Mouse (Mus musculus) macrophage (primary cell): ENCODE data around the gene Slc22a23. TPM values are rescaled to one million over a fixed set of nuclear protein-coding genes. Genes with fewer than 3 reads are reported as not detected.

Source experiments
- H3K27ac ChIP-seq: fragments of 350-480 bp; formaldehyde crosslinking; 2 replicates; pipeline ENCODE4 v1.9.0; 2021
- H3K36me3 ChIP-seq: fragments of 350-480 bp; formaldehyde crosslinking; 2 replicates; pipeline ENCODE4 v1.9.0; 2021; ENCODE audit errors: inconsistent target
- H3K4me3 ChIP-seq: fragments of 350-480 bp; formaldehyde crosslinking; 2 replicates; pipeline ENCODE4 v1.9.0; 2021; ENCODE audit errors: inconsistent target
- H3K79me2 ChIP-seq: fragments of 350-480 bp; formaldehyde crosslinking; 2 replicates; pipeline ENCODE4 v1.9.0; 2021; ENCODE audit errors: inconsistent target
- WGBS: methylation state at CpG from one replicate; pipeline ENCODE4 v1.1.7; 2026; ENCODE audit warnings: inconsistent platforms; ENCODE audit not compliant: missing documents; 5-methylcytosine and 5-hydroxymethylcytosine counted together
- polyA plus RNA-seq: library from polyadenylated mRNA; stranded (reverse); fragments of 250-400 nt; gene quantifications from 3 replicates; pipeline ENCODE4 v1.2.4, GENCODE M21; 2018; ENCODE audit warnings: inconsistent platforms

Gene Slc22a23
- polyA plus RNA-seq, 1 experiment from 2014 or later: 0.16 TPM

GRCm38 (mm10) chr13:34323361-34323760, 21.6 kb downstream of the Slc22a23 start:
- Histone ChIP-seq H3K36me3 (no peaks in the 10 kb centered on the region), H3K79me2 (no peaks in the 10 kb centered on the region), H3K27ac (no peak overlapping the region), H3K4me3 (no peak overlapping the region)
- 100% methylated on average over 2 of the region's 2 CpGs for WGBS

GRCm38 (mm10) chr13:34320482-34320881, 24.5 kb downstream of the Slc22a23 start:
- 91% methylated on average over 4 of the region's 4 CpGs for WGBS
- H3K79me2 ChIP-seq: no peaks in the 10 kb centered on the region
- no peaks in the 10 kb centered on the region for H3K36me3 ChIP-seq

GRCm38 (mm10) chr13:34317051-34317450, 27.9 kb downstream of the Slc22a23 start:
- Histone ChIP-seq H3K36me3 (no peaks in the 10 kb centered on the region), H3K79me2 (no peaks in the 10 kb centered on the region), H3K27ac (no peak overlapping the region), H3K4me3 (no peak overlapping the region)
- 92% methylated on average over 4 of the region's 4 CpGs for WGBS

More at GRCm38 (mm10) chr13:34320482-34320881, 24.5 kb downstream of the Slc22a23 start:
- Histone ChIP-seq H3K4me3 (no peak overlapping the region), H3K27ac (no peak overlapping the region)

- 86% methylated on average over 6 of the region's 6 CpGs for WGBS
- Histone ChIP-seq H3K79me2 (no peaks in the 10 kb centered on the region), H3K4me3 (no peak overlapping the region), H3K27ac (no peak overlapping the region), H3K36me3 (no peaks in the 10 kb centered on the region)
Measured at GRCm38 (mm10) chr13:34316511-34316910, 28.5 kb downstream of the Slc22a23 start.

- Histone ChIP-seq H3K4me3 (no peak overlapping the region), H3K36me3 (no peaks in the 10 kb centered on the region), H3K79me2 (no peaks in the 10 kb centered on the region), H3K27ac (no peak overlapping the region)
- 92% methylated on average over 4 of the region's 4 CpGs for WGBS
Measured at GRCm38 (mm10) chr13:34313033-34313491, 31.9 kb downstream of the Slc22a23 start.

GRCm38 (mm10) chr13:34312346-34313002, 32.5 kb downstream of the Slc22a23 start:
- Histone ChIP-seq H3K79me2 (no peaks in the 10 kb centered on the region), H3K27ac (no peak overlapping the region), H3K4me3 (no peak overlapping the region), H3K36me3 (no peaks in the 10 kb centered on the region)
- 89% methylated on average over 2 of the region's 2 CpGs for WGBS

GRCm38 (mm10) chr13:34311593-34311992, 33.4 kb downstream of the Slc22a23 start:
- Histone ChIP-seq H3K79me2 (no peaks in the 10 kb centered on the region), H3K4me3 (no peak overlapping the region), H3K36me3 (no peaks in the 10 kb centered on the region), H3K27ac (no peak overlapping the region)
- WGBS: 83% methylated on average over 2 of the region's 2 CpGs

GRCm38 (mm10) chr13:34308604-34308927, 36.4 kb downstream of the Slc22a23 start:
- Histone ChIP-seq H3K36me3 (no peaks in the 10 kb centered on the region), H3K4me3 (no peak overlapping the region), H3K27ac (no peak overlapping the region), H3K79me2 (no peaks in the 10 kb centered on the region)
- 84% methylated on average over 3 of the region's 3 CpGs for WGBS

- H3K79me2 ChIP-seq: no peaks in the 10 kb centered on the region
- H3K4me3 ChIP-seq: no peak overlapping the region
- 95% methylated on average over 6 of the region's 7 CpGs for WGBS
- H3K36me3 ChIP-seq: no peaks in the 10 kb centered on the region
- H3K27ac ChIP-seq: no peak overlapping the region
Measured at GRCm38 (mm10) chr13:34307696-34308603, 37.0 kb downstream of the Slc22a23 start.

GRCm38 (mm10) chr13:34305964-34306671, 38.9 kb downstream of the Slc22a23 start:
- no peak overlapping the region for H3K27ac ChIP-seq
- H3K36me3 ChIP-seq: no peaks in the 10 kb centered on the region
- 92% methylated on average over 2 of the region's 2 CpGs for WGBS
- H3K79me2 ChIP-seq: no peaks in the 10 kb centered on the region
- H3K4me3 ChIP-seq: no peak overlapping the region

- Histone ChIP-seq H3K79me2 (no peaks in the 10 kb centered on the region), H3K27ac (no peak overlapping the region), H3K36me3 (no peaks in the 10 kb centered on the region), H3K4me3 (no peak overlapping the region)
- WGBS: 90% methylated on average over 3 of the region's 3 CpGs
Measured at GRCm38 (mm10) chr13:34304896-34305295, 40.1 kb downstream of the Slc22a23 start.

- WGBS: 63% methylated on average over 6 of the region's 6 CpGs
- no peaks in the 10 kb centered on the region for H3K79me2 ChIP-seq
- H3K4me3 ChIP-seq: no peak overlapping the region
- no peaks in the 10 kb centered on the region for H3K36me3 ChIP-seq
- H3K27ac ChIP-seq: no peak overlapping the region
Measured at GRCm38 (mm10) chr13:34303386-34304016, 41.5 kb downstream of the Slc22a23 start.

- no peaks in the 10 kb centered on the region for H3K79me2 ChIP-seq
- WGBS: 87% methylated on average over 3 of the region's 3 CpGs
- H3K4me3 ChIP-seq: no peak overlapping the region
- H3K27ac ChIP-seq: no peak overlapping the region
- no peaks in the 10 kb centered on the region for H3K36me3 ChIP-seq
Measured at GRCm38 (mm10) chr13:34301585-34301984, 43.4 kb downstream of the Slc22a23 start.
